Mouse (Mus musculus): ENCODE data around the gene Il12a. TPM values are rescaled to one million over a fixed set of nuclear protein-coding genes. Genes with fewer than 3 reads are reported as not detected.

Il12a gene
- polyA plus RNA-seq, 1 experiment from 2014 or later, result 0.26 TPM

DNA sequence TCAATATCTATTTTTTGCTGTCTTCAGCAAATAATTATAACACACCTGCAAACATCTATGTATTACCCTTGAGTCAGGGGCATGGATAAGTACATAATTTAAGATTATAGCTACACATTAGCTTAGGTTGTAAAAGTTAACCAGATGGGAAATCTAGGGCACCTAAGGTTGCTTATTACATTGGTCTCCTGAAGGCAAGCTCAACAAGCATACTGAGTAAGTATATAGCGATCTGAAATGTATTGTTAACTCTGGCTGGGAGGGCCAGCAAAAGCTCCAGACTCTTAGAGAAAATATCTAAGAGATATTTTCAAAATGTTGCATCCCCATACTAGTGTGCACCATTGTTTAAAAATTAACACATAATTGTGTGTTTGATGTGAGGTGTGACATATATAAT lies 22.6 kb upstream of the Il12a start:
- H3K9ac ChIP-seq, result no peak overlapping the region
- H3K27ac ChIP-seq, result no peak overlapping the region
- H3K9me3 ChIP-seq, result no peaks in the 10 kb centered on the region
- 91% methylated on average over 1 of the region's 1 CpGs for WGBS
- H3K36me3 ChIP-seq, result no peaks in the 10 kb centered on the region
- no peaks in the 10 kb centered on the region for H3K27me3 ChIP-seq
- H3K4me1 ChIP-seq, result no peaks in the 10 kb centered on the region
- H3K4me3 ChIP-seq, result no peak overlapping the region
- no peak for ATAC-seq (ENCODE audit: insufficient number of reproducible peaks, insufficient read depth, low FRiP score, low TSS enrichment)
- no peak overlapping the region for H3K4me2 ChIP-seq (replicated peaks)

- 81% methylated on average over 5 of the region's 5 CpGs for WGBS
- H3K4me3 ChIP-seq, result no peak overlapping the region
Measured at GRCm38 (mm10) chr3:68669418-68669974, 20.9 kb upstream of the Il12a start.

GRCm38 (mm10) chr3:68674721-68675120 lies 15.7 kb upstream of the Il12a start:
- Histone ChIP-seq H3K4me3 (no peak overlapping the region), H3K4me2 (replicated peaks) (no peak overlapping the region), H3K27me3 (no peaks in the 10 kb centered on the region), H3K36me3 (no peaks in the 10 kb centered on the region), H3K27ac (no peak overlapping the region), H3K9ac (no peak overlapping the region), H3K9me3 (no peaks in the 10 kb centered on the region), H3K4me1 (no peaks in the 10 kb centered on the region)
- no peak for ATAC-seq (ENCODE audit: insufficient number of reproducible peaks, insufficient read depth, low FRiP score, low TSS enrichment)
- WGBS, result 56% methylated on average over 2 of the region's 2 CpGs

More at GRCm38 (mm10) chr3:68669418-68669974, 20.9 kb upstream of the Il12a start:
- Histone ChIP-seq H3K27me3 (no peaks in the 10 kb centered on the region), H3K27ac (no peak overlapping the region), H3K36me3 (no peaks in the 10 kb centered on the region), H3K4me2 (replicated peaks) (no peak overlapping the region), H3K9ac (no peak overlapping the region), H3K4me1 (no peaks in the 10 kb centered on the region), H3K9me3 (no peaks in the 10 kb centered on the region)
- ATAC-seq (ENCODE audit: insufficient number of reproducible peaks, insufficient read depth, low FRiP score, low TSS enrichment), result no peak

DNA sequence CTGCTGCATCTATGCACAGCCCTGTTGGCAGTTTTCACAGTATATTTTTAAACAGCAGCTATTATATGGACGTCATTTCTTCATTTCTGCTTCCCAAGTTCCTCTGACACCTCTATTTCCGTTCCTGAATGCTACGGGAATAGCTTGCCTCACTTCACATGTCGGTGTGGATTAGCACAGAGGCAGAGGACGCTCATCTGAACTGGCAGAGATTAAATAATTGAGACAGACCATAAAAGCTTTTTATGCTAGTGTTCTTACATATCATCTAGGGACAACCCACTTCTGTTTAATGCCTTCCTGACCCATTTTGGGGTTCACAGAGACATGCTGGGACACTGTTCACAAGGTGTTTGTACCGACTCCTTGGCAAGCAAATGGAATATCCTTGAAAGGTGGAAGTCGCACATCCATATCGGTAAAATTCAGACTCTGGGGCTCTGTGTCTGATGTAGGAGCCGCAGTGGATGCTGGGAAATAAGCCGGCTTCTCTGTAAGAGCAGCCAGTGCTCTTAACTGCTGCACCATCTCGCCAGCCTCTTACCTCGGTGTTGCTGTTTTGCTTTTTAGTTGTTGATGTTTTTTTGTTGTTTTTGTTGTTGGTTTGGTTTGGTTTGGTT lies 15.1 kb upstream of the Il12a start:
- ATAC-seq (ENCODE audit: insufficient number of reproducible peaks, insufficient read depth, low FRiP score, low TSS enrichment), result no peak
- WGBS, result 83% methylated on average over 12 of the region's 12 CpGs
- H3K4me2 ChIP-seq (replicated peaks), result no peak overlapping the region
- no peaks in the 10 kb centered on the region for H3K36me3 ChIP-seq
- H3K4me3 ChIP-seq, result no peak overlapping the region
- no peaks in the 10 kb centered on the region for H3K27me3 ChIP-seq
- no peak overlapping the region for H3K9ac ChIP-seq
- H3K9me3 ChIP-seq, result no peaks in the 10 kb centered on the region
- no peak overlapping the region for H3K27ac ChIP-seq
- H3K4me1 ChIP-seq, result no peaks in the 10 kb centered on the region

DNA sequence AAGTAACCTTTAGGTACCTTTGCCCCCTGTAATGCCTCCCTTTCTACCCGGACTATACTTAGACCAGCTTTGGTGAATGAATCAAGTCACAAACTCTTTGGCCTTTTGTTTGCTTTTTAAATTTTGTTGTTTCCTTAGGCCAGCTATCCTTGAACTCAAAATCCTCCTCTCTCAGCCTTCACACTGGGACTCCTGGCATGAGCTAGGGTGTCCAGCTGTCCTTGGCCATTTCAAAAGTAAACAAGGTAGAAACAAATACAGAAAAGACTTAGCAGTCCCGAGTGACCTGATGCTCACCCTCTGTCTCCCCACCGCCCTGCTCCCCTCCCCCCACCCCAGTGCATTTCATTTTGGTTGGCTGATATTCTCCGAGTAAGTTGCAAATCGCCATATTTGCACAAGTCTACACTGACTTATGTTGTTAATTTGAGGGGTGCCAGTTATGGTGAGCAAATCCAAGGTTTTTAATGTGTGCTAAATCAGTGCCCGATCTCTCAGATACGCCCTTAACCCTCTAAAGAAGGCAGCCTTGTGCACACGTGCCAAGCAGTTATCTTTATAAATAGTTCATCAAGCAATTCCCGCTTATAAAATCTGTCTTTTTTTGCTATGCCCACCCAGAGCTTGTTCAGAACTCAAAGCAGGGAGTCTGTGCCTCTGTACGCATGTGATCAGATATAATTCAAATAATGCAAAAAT lies 14.3 kb upstream of the Il12a start:
- H3K4me2 ChIP-seq (replicated peaks), result no peak overlapping the region
- no peak overlapping the region for H3K9ac ChIP-seq
- no peaks in the 10 kb centered on the region for H3K9me3 ChIP-seq
- no peaks in the 10 kb centered on the region for H3K4me1 ChIP-seq
- no peaks in the 10 kb centered on the region for H3K27me3 ChIP-seq
- 73% methylated on average over 10 of the region's 10 CpGs for WGBS
- ATAC-seq (ENCODE audit: insufficient number of reproducible peaks, insufficient read depth, low FRiP score, low TSS enrichment), result no peak
- no peaks in the 10 kb centered on the region for H3K36me3 ChIP-seq
- H3K4me3 ChIP-seq, result no peak overlapping the region
- no peak overlapping the region for H3K27ac ChIP-seq

- Histone ChIP-seq H3K9me3 (no peaks in the 10 kb centered on the region), H3K9ac (no peak overlapping the region), H3K27ac (no peak overlapping the region), H3K4me2 (replicated peaks) (peak overlapping the region; percentile 24), H3K36me3 (no peaks in the 10 kb centered on the region), H3K4me3 (0 out of 2 replicates have a peak overlapping the region, but pooled peaks have one; percentile 2), H3K27me3 (no peaks in the 10 kb centered on the region), H3K4me1 (no peaks in the 10 kb centered on the region)
- no peak for ATAC-seq (ENCODE audit: insufficient number of reproducible peaks, insufficient read depth, low FRiP score, low TSS enrichment)
- 40% methylated on average over 17 of the region's 17 CpGs for WGBS
Measured at GRCm38 (mm10) chr3:68676831-68677303, 13.6 kb upstream of the Il12a start.

- H3K36me3 ChIP-seq, result no peaks in the 10 kb centered on the region
- no peak for ATAC-seq (ENCODE audit: insufficient number of reproducible peaks, insufficient read depth, low FRiP score, low TSS enrichment)
- H3K4me3 ChIP-seq, result no peak overlapping the region
- H3K4me2 ChIP-seq (replicated peaks), result no peak overlapping the region
- H3K9me3 ChIP-seq, result no peaks in the 10 kb centered on the region
- H3K4me1 ChIP-seq, result no peaks in the 10 kb centered on the region
- no peaks in the 10 kb centered on the region for H3K27me3 ChIP-seq
- no peak overlapping the region for H3K9ac ChIP-seq
- WGBS, result 90% methylated on average over 9 of the region's 9 CpGs
- no peak overlapping the region for H3K27ac ChIP-seq
Measured at GRCm38 (mm10) chr3:68678805-68679585, 11.4 kb upstream of the Il12a start.

- H3K9me3 ChIP-seq, result no peaks in the 10 kb centered on the region
- H3K36me3 ChIP-seq, result no peaks in the 10 kb centered on the region
- H3K27me3 ChIP-seq, result no peaks in the 10 kb centered on the region
- no peak overlapping the region for H3K4me3 ChIP-seq
- H3K4me2 ChIP-seq (replicated peaks), result no peak overlapping the region
- H3K9ac ChIP-seq, result no peak overlapping the region
- ATAC-seq (ENCODE audit: insufficient number of reproducible peaks, insufficient read depth, low FRiP score, low TSS enrichment), result no peak
- H3K27ac ChIP-seq, result no peak overlapping the region
- H3K4me1 ChIP-seq, result no peaks in the 10 kb centered on the region
- 48% methylated on average over 2 of the region's 2 CpGs for WGBS
Measured at GRCm38 (mm10) chr3:68683579-68683978, 6.9 kb upstream of the Il12a start.

- no peak overlapping the region for H3K9ac ChIP-seq
- no peak for ATAC-seq (ENCODE audit: insufficient number of reproducible peaks, insufficient read depth, low FRiP score, low TSS enrichment)
- 94% methylated on average over 1 of the region's 1 CpGs for whole genome bisulfite sequencing
- H3K27ac ChIP-seq, result no peak overlapping the region
- no peak overlapping the region for H3K4me3 ChIP-seq
- no peaks in the 10 kb centered on the region for H3K9me3 ChIP-seq
- no peaks in the 10 kb centered on the region for H3K27me3 ChIP-seq
- H3K36me3 ChIP-seq, result no peaks in the 10 kb centered on the region
- no peaks in the 10 kb centered on the region for H3K4me1 ChIP-seq
- H3K4me2 ChIP-seq (replicated peaks), result no peak overlapping the region
Measured at GRCm38 (mm10) chr3:68684207-68684606, 6.2 kb upstream of the Il12a start.

- H3K9ac ChIP-seq, result no peak overlapping the region
- H3K4me1 ChIP-seq, result no peaks in the 10 kb centered on the region
- H3K27me3 ChIP-seq, result no peaks in the 10 kb centered on the region; the same call in 1 of the 2 replicates
- no peak overlapping the region for H3K4me3 ChIP-seq
- H3K27ac ChIP-seq, result no peak overlapping the region
- H3K36me3 ChIP-seq, result no peaks in the 10 kb centered on the region
- no peaks in the 10 kb centered on the region for H3K9me3 ChIP-seq
- H3K4me2 ChIP-seq (replicated peaks), result no peak overlapping the region
- WGBS, result 66% methylated on average over 8 of the region's 8 CpGs
- no peak for ATAC-seq (ENCODE audit: insufficient number of reproducible peaks, insufficient read depth, low FRiP score, low TSS enrichment)
Measured at GRCm38 (mm10) chr3:68686852-68687560, 3.4 kb upstream of the Il12a start.

DNA sequence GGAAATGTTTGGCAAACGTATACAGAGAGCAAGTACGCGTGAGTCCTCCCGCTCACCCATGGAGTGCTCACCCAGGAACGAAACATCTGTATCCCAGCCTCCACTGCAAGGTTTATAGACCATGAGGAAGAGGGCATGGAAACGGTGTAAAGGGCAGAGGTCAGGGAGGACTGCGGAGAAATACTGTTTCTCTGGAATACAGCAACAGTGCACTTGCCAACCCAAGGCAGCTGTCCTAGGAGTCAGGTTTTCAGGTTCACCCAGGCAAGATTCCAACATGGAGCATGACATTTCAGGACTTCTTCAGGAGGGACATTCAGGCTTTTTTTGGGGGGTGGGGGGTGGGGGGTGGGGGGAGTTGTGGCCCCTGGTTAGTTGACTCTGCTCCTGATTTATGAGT lies 1.1 kb upstream of the Il12a start:
- Histone ChIP-seq H3K4me3 (no peak overlapping the region), H3K27ac (no peak overlapping the region), H3K27me3 (no peaks in the 10 kb centered on the region; the same call in 1 of the 2 replicates), H3K9ac (no peak overlapping the region), H3K4me1 (peaks cover 8% of the 10 kb centered on the region; the same call in 1 of the 2 replicates), H3K9me3 (no peaks in the 10 kb centered on the region), H3K36me3 (no peaks in the 10 kb centered on the region), H3K4me2 (replicated peaks) (no peak overlapping the region)
- WGBS, result 72% methylated on average over 7 of the region's 7 CpGs
- ATAC-seq (ENCODE audit: insufficient number of reproducible peaks, insufficient read depth, low FRiP score, low TSS enrichment), result no peak

All from embryonic facial prominence, embryonic 12.5 days (tissue).